Mouse (Mus musculus): ENCODE data around the gene Ccdc18. TPM values are rescaled to one million over a fixed set of nuclear protein-coding genes. Genes with fewer than 3 reads are reported as not detected.

Gene Ccdc18
- 5.7 TPM for polyA plus RNA-seq (2014; fragmentation: Illumina TruSeq; extraction: RNeasy Lipid Tissue Mini Kit (QIAGEN cat#74804); ENCODE audit: low replicate concordance)

DNA sequence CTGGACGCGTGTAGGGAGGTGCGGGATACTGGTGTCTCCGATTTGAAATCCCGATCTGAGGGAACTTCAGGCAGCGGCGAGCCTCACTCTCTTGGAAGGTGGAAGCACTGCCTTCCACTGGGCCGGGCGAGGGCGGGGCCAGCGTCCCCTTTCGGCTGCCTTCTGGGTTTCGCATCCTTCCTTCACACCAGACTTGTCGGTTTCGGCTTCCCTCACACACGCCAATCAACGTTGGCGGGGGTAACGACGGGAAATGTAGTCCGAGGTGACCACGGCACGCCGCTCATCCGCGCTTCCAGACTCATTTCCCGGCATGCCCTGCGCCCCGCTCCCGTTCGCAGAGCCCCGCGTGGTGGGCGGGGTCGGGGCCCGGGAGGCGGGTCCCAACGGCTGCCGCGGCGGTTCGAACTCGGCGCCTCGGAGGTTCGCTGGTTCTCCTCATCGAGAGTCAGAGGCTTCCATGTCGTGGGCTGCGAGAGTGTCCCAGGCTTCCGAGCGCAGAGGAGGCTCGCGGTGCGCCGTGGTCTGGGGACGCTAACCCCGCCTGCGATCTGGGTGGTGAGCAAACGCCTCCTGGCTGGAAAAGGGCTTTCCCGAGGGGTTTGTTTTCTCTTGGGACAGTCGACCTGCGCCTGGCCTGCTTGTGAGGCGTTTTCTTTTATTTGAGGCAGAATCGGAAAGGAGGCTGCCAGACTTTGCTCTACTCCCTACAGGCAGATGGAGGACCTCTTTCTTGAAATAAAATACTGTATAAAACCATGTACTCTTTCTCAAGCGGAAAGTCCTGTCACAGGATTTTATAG lies at the start of gene Ccdc18, which contains the start of gene Tmed5:
Gene Ccdc18 (plus strand): TSS at position 435 of the 803 bp plus-strand sequence.
Gene Tmed5 (minus strand): TSS at position 180 of the 803 bp plus-strand sequence.

DNA sequence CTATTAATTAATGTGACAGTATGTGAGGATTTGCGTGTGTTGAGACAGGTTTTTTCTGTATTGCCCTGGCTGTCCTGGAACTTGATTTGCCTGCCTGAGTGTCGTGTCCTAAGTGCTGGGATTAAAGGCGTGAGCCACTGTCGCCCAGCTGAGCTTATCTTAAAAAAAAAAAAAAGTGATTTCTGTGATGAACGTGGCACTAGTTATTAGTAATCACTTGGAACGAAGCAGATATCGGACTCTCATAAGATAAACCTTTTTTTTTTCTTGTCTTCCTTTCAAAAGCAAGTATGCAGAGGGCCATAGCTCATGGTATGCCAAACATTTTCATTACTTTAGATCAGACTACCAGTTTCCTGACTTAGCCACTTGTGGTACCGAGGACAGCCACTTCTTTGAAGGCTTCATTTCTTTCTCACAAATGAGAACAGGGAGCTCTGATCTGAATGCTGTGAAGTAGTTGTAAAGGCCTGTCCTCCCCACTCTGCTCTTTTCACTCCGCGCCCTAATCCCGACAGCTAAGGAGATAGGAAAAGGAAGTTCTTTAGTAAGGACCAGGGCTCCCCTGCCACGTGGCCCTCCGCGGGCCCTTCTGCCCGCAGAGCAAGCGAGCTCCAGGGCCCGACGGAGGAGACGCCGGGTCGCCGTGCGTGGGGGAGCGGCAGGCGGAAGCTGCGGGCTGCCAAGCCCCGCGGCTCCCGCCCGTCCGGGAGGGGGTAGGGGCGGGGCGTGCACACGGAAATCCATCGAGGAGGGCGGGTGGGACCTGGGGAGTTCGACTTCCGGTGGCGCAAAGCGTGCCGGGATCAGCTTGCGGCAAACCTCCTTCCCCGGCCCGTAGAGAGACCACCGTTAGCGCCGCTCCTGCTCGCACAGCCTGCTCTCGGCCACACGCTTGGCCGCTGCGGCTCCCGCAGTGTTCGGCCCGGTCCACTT lies 135.7 kb downstream of the Ccdc18 start, which contains the start of gene Dr1:
Gene Dr1 (plus strand): TSS at position 771 of the 936 bp plus-strand sequence.

Other genes with a start within 250 kb of the Ccdc18 start
- gene Rpl5, start 232.4 kb upstream of the Ccdc18 start, polyA plus RNA-seq (2014; fragmentation: Illumina TruSeq; extraction: RNeasy Lipid Tissue Mini Kit (QIAGEN cat#74804); ENCODE audit: low replicate concordance): 542 TPM
- 28.0 TPM for gene Fam69a, start 145.8 kb upstream of the Ccdc18 start, polyA plus RNA-seq (2014; fragmentation: Illumina TruSeq; extraction: RNeasy Lipid Tissue Mini Kit (QIAGEN cat#74804); ENCODE audit: low replicate concordance)
- 54.6 TPM for gene Mtf2, start 67.2 kb upstream of the Ccdc18 start, polyA plus RNA-seq (2014; fragmentation: Illumina TruSeq; extraction: RNeasy Lipid Tissue Mini Kit (QIAGEN cat#74804); ENCODE audit: low replicate concordance)
- 68.2 TPM for gene Tmed5, start 255 bp upstream of the Ccdc18 start, polyA plus RNA-seq (2014; fragmentation: Illumina TruSeq; extraction: RNeasy Lipid Tissue Mini Kit (QIAGEN cat#74804); ENCODE audit: low replicate concordance)
- 138 TPM for gene Dr1, start 136.0 kb downstream of the Ccdc18 start, polyA plus RNA-seq (2014; fragmentation: Illumina TruSeq; extraction: RNeasy Lipid Tissue Mini Kit (QIAGEN cat#74804); ENCODE audit: low replicate concordance)
- 21.4 TPM for gene Pigg, start 179.7 kb downstream of the Ccdc18 start, polyA plus RNA-seq (2014; fragmentation: Illumina TruSeq; extraction: RNeasy Lipid Tissue Mini Kit (QIAGEN cat#74804); ENCODE audit: low replicate concordance)
- not detected for gene Gm42517, start 235.0 kb downstream of the Ccdc18 start, polyA plus RNA-seq (2014; fragmentation: Illumina TruSeq; extraction: RNeasy Lipid Tissue Mini Kit (QIAGEN cat#74804); ENCODE audit: low replicate concordance)

Data from small intestine, adult 10 weeks (tissue).